Comparison of ENCODE assay signal across 41 mouse cellular contexts in genomic region chr4:129505511-129505910, GRCm38 (mm10). TPM values are rescaled to one million over a fixed set of nuclear protein-coding genes. Genes with fewer than 3 reads are reported as not detected.
"Had no signal": no experiment of that assay in that cellular context is flagged by ENCODE, and none has a peak within 500 bp of the region (broad histone marks: within the 10 kb centered on the region; RNA-seq: fewer than 3 reads in every experiment).

No protein-coding gene starts in this region.

- H3K27ac ChIP-seq: heart, adult 2 months; heart, embryonic 13.5 days; heart, embryonic 15.5 days; hindbrain, embryonic 14.5 days; hindbrain, postnatal 0 days; kidney, embryonic 15.5 days; kidney, postnatal 0 days; limb, embryonic 13.5 days; limb, embryonic 15.5 days; liver, embryonic 12.5 days; liver, embryonic 14.5 days had no signal

- DNase-seq: gastrocnemius, postnatal 14 days; gastrocnemius, postnatal 36 days; heart, adult 11 months; heart, adult 2 months; heart, postnatal 14 days; heart, postnatal 36 days; kidney, adult 11 months; kidney, adult 2 months; kidney, adult 9 months; kidney, postnatal 14 days; kidney, postnatal 36 days; layer of hippocampus, adult 9-11 months; layer of hippocampus, postnatal 36 days; left cerebral cortex, postnatal 4 days had no signal

- H3K4me3 ChIP-seq: heart, adult 2 months; heart, embryonic 13.5 days; heart, embryonic 15.5 days; kidney, embryonic 15.5 days; limb, embryonic 13.5 days; limb, embryonic 15.5 days; liver, embryonic 12.5 days had no signal

- H3K4me2 ChIP-seq: heart, embryonic 11.5 days; heart, embryonic 13.5 days; heart, embryonic 15.5 days; hindbrain, embryonic 14.5 days; kidney, embryonic 15.5 days; limb, embryonic 13.5 days; limb, embryonic 15.5 days; liver, embryonic 12.5 days had no signal

- H3K27me3 ChIP-seq: heart, embryonic 13.5 days; heart, embryonic 15.5 days; kidney, embryonic 15.5 days; limb, embryonic 13.5 days; limb, embryonic 15.5 days had no signal

- H3K36me3 ChIP-seq: heart, embryonic 13.5 days; heart, embryonic 15.5 days; kidney, embryonic 15.5 days; limb, embryonic 13.5 days; limb, embryonic 15.5 days; liver, embryonic 12.5 days had no signal

- ATAC-seq: hindbrain, postnatal 0 days; intestine, embryonic 16.5 days; liver, embryonic 12.5 days had no signal

- H3K9ac ChIP-seq: heart, embryonic 13.5 days; heart, embryonic 15.5 days; hindbrain, embryonic 14.5 days; kidney, embryonic 15.5 days; limb, embryonic 13.5 days; limb, embryonic 15.5 days; liver, embryonic 12.5 days; liver, embryonic 14.5 days had no signal

- H3K9me3 ChIP-seq: heart, embryonic 13.5 days; heart, embryonic 15.5 days; kidney, embryonic 15.5 days; limb, embryonic 13.5 days; limb, embryonic 15.5 days; liver, embryonic 12.5 days had no signal

- H3K4me1 ChIP-seq: limb, embryonic 13.5 days had no signal

RNA-seq across cellular contexts. Expression of gene Fam229a, which starts 14.5 kb away (rescaled TPM):
- total RNA-seq: gastrocnemius, adult 18-20 months; gastrocnemius, adult 8-10 months; gastrocnemius, postnatal 14 days; gastrocnemius, postnatal 36 days; heart, postnatal 14 days; heart, postnatal 36 days; hematopoietic stem cell, adult 5-6 weeks; layer of hippocampus, adult 18-20 months; layer of hippocampus, adult 8-10 months; layer of hippocampus, postnatal 36 days; left cerebral cortex, adult 8-10 months; left cerebral cortex, postnatal 25 days; left cerebral cortex, postnatal 4 days; liver, adult 2 months had no signal
- polyA plus RNA-seq: heart, adult 2 months; heart, embryonic 11.5 days; heart, embryonic 13.5 days; heart, embryonic 15.5 days; hindbrain, embryonic 11.5 days; intestine, embryonic 14.5 days; intestine, embryonic 16.5 days; kidney, embryonic 15.5 days; limb, embryonic 11.5 days; limb, embryonic 13.5 days; limb, embryonic 15.5 days; liver, embryonic 12.5 days had no signal

RNA-seq across cellular contexts. Expression of gene Tssk3, which starts 14.7 kb away (rescaled TPM):
- total RNA-seq: gastrocnemius, adult 18-20 months; gastrocnemius, adult 8-10 months; gastrocnemius, postnatal 14 days; gastrocnemius, postnatal 36 days; heart, adult 2 months; heart, postnatal 14 days; heart, postnatal 36 days; hematopoietic stem cell, adult 5-6 weeks; hindbrain, postnatal 0 days; layer of hippocampus, adult 18-20 months; layer of hippocampus, postnatal 14 days; layer of hippocampus, postnatal 36 days; left cerebral cortex, adult 18-20 months; liver, adult 2 months had no signal
- polyA plus RNA-seq: heart, embryonic 11.5 days; heart, embryonic 13.5 days; heart, embryonic 15.5 days; heart, postnatal 0 days; hindbrain, embryonic 11.5 days; intestine, embryonic 14.5 days; intestine, embryonic 16.5 days; kidney, adult 2 months; kidney, embryonic 15.5 days; kidney, postnatal 0 days; large intestine, adult 2 months; limb, embryonic 11.5 days; limb, embryonic 13.5 days; limb, embryonic 15.5 days; liver, adult 2 months; liver, embryonic 12.5 days; liver, embryonic 14.5 days had no signal
